Mouse (Mus musculus) CH12.LX (cell line): Measurements from ENCODE around the gene Cidec.

Source experiments
- BHLHE40 ChIP-seq: IDR thresholded peaks from 2 replicates; pipeline ENCODE4 v1.6.1; 2011; ENCODE audit warnings: mild to moderate bottlenecking, low read depth, low read length, improper control_type of control experiment
- CTCF ChIP-seq, 2 experiments: IDR thresholded peaks in 1 of 2; conservative IDR thresholded peaks in 1 of 2; 2 replicates each; pipeline ENCODE4 v1.5.1; 2011 to 2012; ENCODE audit warnings: low read depth in 2 of 2, low read length in 2 of 2, improper control_type of control experiment in 1 of 2, inconsistent platforms in 1 of 2, mild to moderate bottlenecking in 1 of 2, moderate library complexity in 1 of 2
- ETS1 ChIP-seq: conservative IDR thresholded peaks from 2 replicates; pipeline ENCODE4 v1.6.1; 2012; ENCODE audit warnings: low read depth, mild to moderate bottlenecking, inconsistent platforms, low read length, improper control_type of control experiment, moderate library complexity
- MXI1 ChIP-seq: IDR thresholded peaks from 2 replicates; pipeline ENCODE4 v1.6.1; 2011; ENCODE audit warnings: mild to moderate bottlenecking, low read depth, low read length, improper control_type of control experiment
- NELFE ChIP-seq: IDR thresholded peaks from 2 replicates; pipeline ENCODE4 v1.6.1; 2011; ENCODE audit warnings: low read depth, low read length, improper control_type of control experiment
- PAX5 ChIP-seq: IDR thresholded peaks from 2 replicates; pipeline ENCODE4 v1.6.1; 2012; ENCODE audit warnings: low read length, inconsistent platforms, mixed read lengths
- POLR2A ChIP-seq: IDR thresholded peaks from 2 replicates; pipeline ENCODE4 v1.6.1; 2011; ENCODE audit warnings: low read depth, mild to moderate bottlenecking, improper control_type of control experiment, low read length
- SIN3A ChIP-seq: IDR thresholded peaks from 2 replicates; pipeline ENCODE4 v1.6.1; 2012; ENCODE audit warnings: low read length, improper control_type of control experiment, inconsistent platforms
- SMC3 ChIP-seq: IDR thresholded peaks from 2 replicates; pipeline ENCODE4 v1.6.1; 2011; ENCODE audit warnings: low read depth, low read length, improper control_type of control experiment
- TCF12 ChIP-seq: IDR thresholded peaks from 2 replicates; pipeline ENCODE4 v1.6.1; 2014; ENCODE audit warnings: low read depth, mild to moderate bottlenecking, inconsistent platforms, low read length, improper control_type of control experiment
- ZC3H11A ChIP-seq: IDR thresholded peaks from 2 replicates; pipeline ENCODE4 v1.6.1; 2012; ENCODE audit warnings: low read depth, mild to moderate bottlenecking, inconsistent platforms, low read length, improper control_type of control experiment
- ZNF384 ChIP-seq: IDR thresholded peaks from 2 replicates; pipeline ENCODE4 v1.6.1; 2012; ENCODE audit warnings: low read depth, low read length, improper control_type of control experiment, inconsistent platforms

GRCm38 (mm10) chr6:113416416-113416815 is 19.1 kb downstream of the Cidec start:
- TF ChIP-seq MXI1 (no peak), PAX5 (no peak), ZNF384 (no peak), NELFE (no peak), SMC3 (no peak), BHLHE40 (no peak), CTCF (conservative IDR thresholded peaks at IDR 0.05 in 1 of 2, IDR thresholded peaks at IDR 0.05 in 1 of 2; ENCODE audit: low read depth in 2 of 2, low read length in 2 of 2) (no peak), ZC3H11A (no peak), TCF12 (no peak), ETS1 (no peak), POLR2A (no peak), SIN3A (no peak)
